Mouse (Mus musculus): ENCODE results near the gene Atp2a3. TPM values are rescaled to one million over a fixed set of nuclear protein-coding genes. Genes with fewer than 3 reads are reported as not detected.

Atp2a3 gene
- polyA plus RNA-seq, 1 experiment from 2014 or later = 0.59 TPM

GRCm38 (mm10) chr11:72944996-72945793, 15.8 kb upstream of the Atp2a3 start:
- Histone ChIP-seq H3K27me3 (ENCODE audit: control insufficient read depth, insufficient read depth, low read length) (no peaks in the 10 kb centered on the region), H3K36me3 (ENCODE audit: control insufficient read depth, insufficient read depth, low read length) (no peaks in the 10 kb centered on the region), H3K9me3 (ENCODE audit: control insufficient read depth, low read length) (no peaks in the 10 kb centered on the region; the same call in 1 of the 2 replicates), H3K4me1 (ENCODE audit: control insufficient read depth, insufficient read depth, low read length) (peaks cover 6% of the 10 kb centered on the region), H3K4me3 (ENCODE audit: low read depth, low read length) (no peak overlapping the region), H3K9ac (ENCODE audit: low read length) (no peak overlapping the region), H3K4me2 (no peak overlapping the region), H3K27ac (ENCODE audit: low read depth, low read length) (no peak overlapping the region)
- DNase-seq (ENCODE audit: low spot score, missing footprints) (peak; percentile 76), ATAC-seq (ENCODE audit: low FRiP score) (no peak)
- 51% methylated on average over 7 of the region's 7 CpGs for WGBS

GRCm38 (mm10) chr11:72945875-72946559, 15.0 kb upstream of the Atp2a3 start:
- 64% methylated on average over 6 of the region's 6 CpGs for WGBS

GRCm38 (mm10) chr11:72946560-72947119, 14.3 kb upstream of the Atp2a3 start:
- DNase-seq (ENCODE audit: low spot score, missing footprints) (no peak), ATAC-seq (ENCODE audit: low FRiP score) (no peak)
- no peak overlapping the region for H3K9ac ChIP-seq (ENCODE audit: low read length)
- H3K4me2 ChIP-seq = no peak overlapping the region
- H3K27ac ChIP-seq (ENCODE audit: low read depth, low read length) = no peak overlapping the region
- peaks cover 2% of the 10 kb centered on the region; the same call in 1 of the 2 replicates for H3K4me1 ChIP-seq (ENCODE audit: control insufficient read depth, insufficient read depth, low read length)
- no peaks in the 10 kb centered on the region for H3K27me3 ChIP-seq (ENCODE audit: control insufficient read depth, insufficient read depth, low read length)
- H3K9me3 ChIP-seq (ENCODE audit: control insufficient read depth, low read length) = no peaks in the 10 kb centered on the region; the same call in 1 of the 2 replicates
- WGBS = 51% methylated on average over 6 of the region's 6 CpGs
- H3K36me3 ChIP-seq (ENCODE audit: control insufficient read depth, insufficient read depth, low read length) = no peaks in the 10 kb centered on the region
- no peak overlapping the region for H3K4me3 ChIP-seq (ENCODE audit: low read depth, low read length)

More at GRCm38 (mm10) chr11:72945875-72946559, 15.0 kb upstream of the Atp2a3 start:
- Histone ChIP-seq H3K4me2 (no peak overlapping the region), H3K27ac (ENCODE audit: low read depth, low read length) (no peak overlapping the region), H3K9ac (ENCODE audit: low read length) (no peak overlapping the region), H3K9me3 (ENCODE audit: control insufficient read depth, low read length) (no peaks in the 10 kb centered on the region; the same call in 1 of the 2 replicates), H3K4me3 (ENCODE audit: low read depth, low read length) (no peak overlapping the region), H3K4me1 (ENCODE audit: control insufficient read depth, insufficient read depth, low read length) (peaks cover 2% of the 10 kb centered on the region; the same call in 1 of the 2 replicates), H3K36me3 (ENCODE audit: control insufficient read depth, insufficient read depth, low read length) (no peaks in the 10 kb centered on the region), H3K27me3 (ENCODE audit: control insufficient read depth, insufficient read depth, low read length) (no peaks in the 10 kb centered on the region)
- DNase-seq (ENCODE audit: low spot score, missing footprints) (no peak), ATAC-seq (ENCODE audit: low FRiP score) (no peak)

GRCm38 (mm10) chr11:72947840-72948239, 13.1 kb upstream of the Atp2a3 start:
- H3K27me3 ChIP-seq (ENCODE audit: control insufficient read depth, insufficient read depth, low read length) = no peaks in the 10 kb centered on the region
- no peak overlapping the region for H3K4me2 ChIP-seq
- no peak for ATAC-seq (ENCODE audit: low FRiP score)
- H3K4me3 ChIP-seq (ENCODE audit: low read depth, low read length) = no peak overlapping the region
- H3K36me3 ChIP-seq (ENCODE audit: control insufficient read depth, insufficient read depth, low read length) = no peaks in the 10 kb centered on the region
- H3K9me3 ChIP-seq (ENCODE audit: control insufficient read depth, low read length) = no peaks in the 10 kb centered on the region; the same call in 1 of the 2 replicates
- H3K27ac ChIP-seq (ENCODE audit: low read depth, low read length) = no peak overlapping the region
- peaks cover 2% of the 10 kb centered on the region; the same call in 1 of the 2 replicates for H3K4me1 ChIP-seq (ENCODE audit: control insufficient read depth, insufficient read depth, low read length)
- no peak for DNase-seq (ENCODE audit: low spot score, missing footprints)
- WGBS = 54% methylated on average over 11 of the region's 11 CpGs
- peak overlapping the region; percentile 27; the same call in 1 of the 2 replicates for H3K9ac ChIP-seq (ENCODE audit: low read length)

- H3K36me3 ChIP-seq (ENCODE audit: control insufficient read depth, insufficient read depth, low read length) = no peaks in the 10 kb centered on the region
- H3K27me3 ChIP-seq (ENCODE audit: control insufficient read depth, insufficient read depth, low read length) = no peaks in the 10 kb centered on the region
- no peak for DNase-seq (ENCODE audit: low spot score, missing footprints)
- no peak overlapping the region for H3K9ac ChIP-seq (ENCODE audit: low read length)
- peaks cover 2% of the 10 kb centered on the region; the same call in 1 of the 2 replicates for H3K4me1 ChIP-seq (ENCODE audit: control insufficient read depth, insufficient read depth, low read length)
- H3K9me3 ChIP-seq (ENCODE audit: control insufficient read depth, low read length) = no peaks in the 10 kb centered on the region; the same call in 1 of the 2 replicates
- H3K4me2 ChIP-seq = no peak overlapping the region
- WGBS = 81% methylated on average over 7 of the region's 7 CpGs
- no peak for ATAC-seq (ENCODE audit: low FRiP score)
- H3K27ac ChIP-seq (ENCODE audit: low read depth, low read length) = no peak overlapping the region
- H3K4me3 ChIP-seq (ENCODE audit: low read depth, low read length) = no peak overlapping the region
These were observed 12.7 kb upstream of the Atp2a3 start for GRCm38 (mm10) chr11:72948254-72948653.

- no peaks in the 10 kb centered on the region for H3K27me3 ChIP-seq (ENCODE audit: control insufficient read depth, insufficient read depth, low read length)
- 72% methylated on average over 22 of the region's 22 CpGs for WGBS
- no peak overlapping the region for H3K9ac ChIP-seq (ENCODE audit: low read length)
- H3K9me3 ChIP-seq (ENCODE audit: control insufficient read depth, low read length) = no peaks in the 10 kb centered on the region; the same call in 1 of the 2 replicates
- DNase-seq (ENCODE audit: low spot score, missing footprints) = peak; percentile 79
- H3K4me1 ChIP-seq (ENCODE audit: control insufficient read depth, insufficient read depth, low read length) = peaks cover 2% of the 10 kb centered on the region; the same call in 1 of the 2 replicates
- no peak overlapping the region for H3K4me3 ChIP-seq (ENCODE audit: low read depth, low read length)
- H3K36me3 ChIP-seq (ENCODE audit: control insufficient read depth, insufficient read depth, low read length) = no peaks in the 10 kb centered on the region
- no peak overlapping the region for H3K4me2 ChIP-seq
- no peak overlapping the region for H3K27ac ChIP-seq (ENCODE audit: low read depth, low read length)
- no peak for ATAC-seq (ENCODE audit: low FRiP score)
These were observed 9.6 kb upstream of the Atp2a3 start for GRCm38 (mm10) chr11:72951137-72952000.

GRCm38 (mm10) chr11:72952226-72952625, 8.7 kb upstream of the Atp2a3 start:
- Histone ChIP-seq H3K4me1 (ENCODE audit: control insufficient read depth, insufficient read depth, low read length) (peaks cover 2% of the 10 kb centered on the region; the same call in 1 of the 2 replicates), H3K9me3 (ENCODE audit: control insufficient read depth, low read length) (no peaks in the 10 kb centered on the region; the same call in 1 of the 2 replicates), H3K4me2 (no peak overlapping the region), H3K9ac (ENCODE audit: low read length) (no peak overlapping the region), H3K4me3 (ENCODE audit: low read depth, low read length) (no peak overlapping the region), H3K27ac (ENCODE audit: low read depth, low read length) (no peak overlapping the region), H3K27me3 (ENCODE audit: control insufficient read depth, insufficient read depth, low read length) (no peaks in the 10 kb centered on the region), H3K36me3 (ENCODE audit: control insufficient read depth, insufficient read depth, low read length) (no peaks in the 10 kb centered on the region)
- WGBS = 75% methylated on average over 3 of the region's 3 CpGs
- DNase-seq (ENCODE audit: low spot score, missing footprints) = peak; percentile 39
- no peak for ATAC-seq (ENCODE audit: low FRiP score)

- ATAC-seq (ENCODE audit: low FRiP score) = no peak
- Histone ChIP-seq H3K4me2 (no peak overlapping the region), H3K9ac (ENCODE audit: low read length) (no peak overlapping the region), H3K4me1 (ENCODE audit: control insufficient read depth, insufficient read depth, low read length) (peaks cover 2% of the 10 kb centered on the region; the same call in 1 of the 2 replicates), H3K4me3 (ENCODE audit: low read depth, low read length) (no peak overlapping the region), H3K36me3 (ENCODE audit: control insufficient read depth, insufficient read depth, low read length) (no peaks in the 10 kb centered on the region), H3K27me3 (ENCODE audit: control insufficient read depth, insufficient read depth, low read length) (no peaks in the 10 kb centered on the region), H3K9me3 (ENCODE audit: control insufficient read depth, low read length) (no peaks in the 10 kb centered on the region; the same call in 1 of the 2 replicates), H3K27ac (ENCODE audit: low read depth, low read length) (no peak overlapping the region)
- WGBS = 89% methylated on average over 6 of the region's 6 CpGs
- no peak for DNase-seq (ENCODE audit: low spot score, missing footprints)
These were observed 8.3 kb upstream of the Atp2a3 start for GRCm38 (mm10) chr11:72952697-72953096.
